Mouse (Mus musculus) testis, postnatal 14 days (tissue): ENCODE results near the gene Wee2.
A peak's percentile ranks its signal among the peaks of the same experiment; 100 is the strongest.

Experiments
- DNase-seq: peaks from one replicate; pipeline ENCODE4 v3.0.0; 2021; ENCODE audit warnings: low spot score

Wee2 gene

DNA sequence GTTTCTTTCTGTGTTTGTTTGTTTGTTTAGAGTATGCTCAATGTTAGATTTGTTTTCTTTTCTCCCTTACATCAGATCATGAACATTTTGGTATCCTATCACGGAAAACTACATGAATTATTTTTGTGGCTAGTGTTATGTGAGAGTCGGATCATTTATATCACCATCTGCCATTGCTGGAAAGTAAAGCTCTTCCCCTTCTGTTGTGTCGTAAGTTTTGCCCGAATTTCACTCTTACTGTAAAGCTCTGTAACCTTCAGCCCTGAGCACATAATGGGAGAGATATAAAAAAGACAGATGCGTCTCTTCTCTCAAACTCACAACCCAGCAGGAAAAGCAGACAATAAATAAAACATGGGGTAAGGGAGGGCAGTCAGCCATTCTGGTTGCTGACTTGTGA is at the start of gene Wee2:
Wee2 (plus strand) TSS at position 153 of the 400 bp plus-strand sequence.
- DNase-seq = no peak

DNA sequence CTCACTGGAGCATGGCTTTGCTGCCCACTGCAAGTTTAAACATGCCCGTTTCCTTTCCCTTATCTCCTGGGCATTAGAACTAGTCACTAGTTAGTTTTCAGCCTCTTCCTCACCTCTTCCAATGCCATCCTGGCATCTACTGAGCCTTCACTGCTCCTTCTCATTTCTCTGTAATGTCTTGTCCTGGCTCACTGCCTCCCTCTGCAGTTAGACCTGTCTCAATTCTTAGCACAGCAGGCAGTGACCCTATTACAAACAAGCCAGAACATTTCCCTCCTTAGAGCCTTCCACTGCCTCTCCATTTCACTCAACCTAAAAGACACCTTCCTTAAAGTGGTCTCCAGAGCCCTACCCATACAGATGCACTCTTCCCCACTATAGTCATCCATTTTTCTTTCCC is 47.9 kb upstream of the Wee2 start:
- no peak for DNase-seq

DNA sequence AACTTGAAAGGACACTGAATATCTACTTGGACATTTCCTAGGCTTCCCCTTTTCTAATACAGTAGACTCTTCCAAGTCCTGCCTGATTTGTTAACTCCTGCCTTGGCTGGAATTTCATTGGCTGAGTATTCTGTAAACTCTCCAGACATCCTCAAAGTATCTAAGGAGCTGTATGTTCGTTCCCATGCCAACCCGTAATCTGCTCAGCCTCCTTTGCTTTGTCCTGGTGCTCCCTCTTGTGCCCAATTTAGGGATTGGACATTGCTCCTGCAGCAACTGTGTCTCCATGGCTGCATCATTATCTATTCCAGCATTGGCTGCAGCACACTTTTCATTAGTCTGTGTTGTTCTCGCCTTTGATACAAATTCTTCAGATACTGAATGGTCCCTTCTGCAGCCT is 45.7 kb upstream of the Wee2 start:
- peak; percentile 48 for DNase-seq

DNA sequence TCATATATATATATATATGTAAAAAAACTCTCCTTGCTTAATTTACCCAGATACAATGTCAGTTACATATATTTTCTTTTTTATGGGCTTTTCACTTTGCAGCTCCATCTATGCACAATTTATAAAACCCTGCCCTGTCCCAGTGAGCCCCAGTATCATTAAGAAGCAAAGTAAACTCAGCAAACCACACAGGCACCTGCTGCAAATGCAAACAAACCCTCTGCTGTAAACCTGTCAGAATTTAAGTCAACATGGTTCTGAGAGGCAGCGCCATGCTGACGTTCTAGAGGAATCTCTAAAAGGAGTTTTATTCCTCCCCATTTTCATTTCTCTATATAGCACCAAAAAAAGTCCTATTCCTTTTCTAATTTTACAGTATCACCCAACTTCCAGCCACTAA is 36.9 kb upstream of the Wee2 start:
- DNase-seq = no peak

DNA sequence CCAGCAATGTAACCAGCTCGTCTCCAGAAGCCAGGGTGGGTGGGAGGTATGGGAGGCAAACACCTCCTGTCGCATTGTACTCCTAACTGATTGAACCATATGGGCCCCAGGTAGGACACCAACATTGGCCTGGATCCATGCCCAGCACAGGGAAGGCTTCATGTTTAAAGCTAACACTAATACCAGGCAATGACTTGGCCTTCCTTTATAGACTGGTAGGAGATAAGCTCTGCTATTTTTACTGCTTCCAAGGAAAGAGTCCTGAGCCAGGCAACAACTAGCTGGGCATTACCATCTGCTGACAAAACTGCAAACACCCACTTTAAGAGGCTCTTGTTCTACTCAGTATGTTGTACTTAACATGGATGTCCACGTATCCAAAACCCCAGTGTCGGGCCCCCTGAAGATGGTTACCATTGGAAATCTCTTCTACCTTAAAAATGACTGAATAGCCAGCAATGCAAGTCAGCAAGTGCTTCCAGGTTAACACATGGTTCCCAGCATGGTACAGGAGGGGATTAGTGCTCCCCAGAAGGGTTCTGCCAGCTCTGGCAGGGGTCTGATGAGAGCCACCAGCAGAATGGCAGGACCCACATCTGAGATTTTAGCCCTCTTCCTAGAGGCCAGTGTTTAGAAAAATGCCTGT is 35.1 kb upstream of the Wee2 start:
- no peak for DNase-seq

DNA sequence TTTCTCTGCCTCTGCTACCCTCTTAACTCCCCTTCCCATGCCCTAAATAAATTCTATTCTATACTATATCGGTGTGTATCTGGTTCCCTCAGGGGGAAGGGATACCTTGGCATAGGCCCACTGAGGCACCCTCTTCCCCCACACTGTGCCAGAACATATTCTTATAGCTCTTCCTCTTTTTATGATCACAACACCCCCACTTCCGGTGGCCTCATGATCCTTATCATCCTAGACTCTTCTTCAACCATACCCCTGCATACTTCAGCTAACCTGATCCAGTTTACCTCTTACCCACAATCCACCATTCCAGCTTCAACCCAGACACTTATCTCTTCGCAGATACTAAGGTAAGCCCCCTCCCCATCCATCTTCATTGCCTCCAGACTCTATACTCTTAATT is 27.8 kb upstream of the Wee2 start:
- no peak for DNase-seq

DNA sequence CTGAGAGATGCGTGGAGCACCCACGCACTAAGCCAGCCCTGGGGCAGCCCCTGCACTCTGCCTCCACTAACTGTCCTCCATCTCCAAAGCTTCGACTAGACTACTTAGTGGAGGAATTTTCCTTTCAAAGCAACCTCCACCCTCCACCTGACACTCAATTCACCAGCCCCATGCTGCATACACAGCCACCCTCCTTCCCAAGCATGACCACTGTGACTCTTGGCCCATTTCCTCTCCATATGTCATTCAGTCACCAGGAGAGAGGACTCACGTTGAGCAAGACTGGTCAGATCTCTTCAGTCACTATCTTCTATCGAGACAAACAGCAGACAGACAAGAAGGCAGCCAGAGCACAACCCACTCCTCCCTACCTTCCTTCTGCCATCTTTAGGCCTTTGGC is 25.8 kb upstream of the Wee2 start:
- no peak for DNase-seq

DNA sequence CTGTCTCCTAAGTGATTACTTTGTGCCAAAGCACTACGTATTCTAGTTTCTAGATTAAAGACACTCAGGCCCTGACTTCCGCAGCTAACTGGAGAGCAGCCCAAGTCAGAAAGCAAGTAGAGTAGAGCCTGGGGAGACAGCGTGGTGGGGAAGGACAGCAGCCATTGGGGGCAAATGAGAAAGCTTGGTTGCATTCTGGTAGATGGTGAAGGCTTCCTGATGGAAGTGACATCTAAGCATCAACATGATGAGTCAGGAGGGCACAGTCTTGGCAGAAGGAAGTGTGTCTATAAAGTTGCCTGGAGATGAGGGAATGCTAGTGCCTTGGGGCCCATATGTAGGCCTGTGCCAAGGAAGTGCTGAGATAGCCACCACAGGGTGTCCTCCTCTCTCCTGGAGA is 25.3 kb upstream of the Wee2 start:
- DNase-seq = no peak

DNA sequence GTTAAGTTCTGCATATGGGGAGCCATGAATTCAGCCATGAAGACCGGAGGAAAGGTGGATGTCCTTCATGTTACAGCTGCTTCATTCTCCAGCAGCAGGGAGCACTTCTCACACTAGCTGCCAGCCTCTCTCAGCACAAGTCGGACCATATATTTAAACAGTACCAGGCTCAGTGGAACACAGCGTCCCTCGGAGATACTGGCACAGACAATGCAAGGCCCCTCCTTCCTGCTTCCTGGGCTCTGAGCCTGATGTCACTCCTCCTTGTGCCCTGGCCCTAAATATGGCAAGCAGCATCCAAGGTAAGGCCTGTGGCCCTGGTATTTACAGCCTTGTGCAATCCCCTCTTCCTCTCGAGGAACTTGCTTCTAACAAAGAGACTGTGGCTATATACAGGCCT is 23.1 kb upstream of the Wee2 start:
- no peak for DNase-seq

DNA sequence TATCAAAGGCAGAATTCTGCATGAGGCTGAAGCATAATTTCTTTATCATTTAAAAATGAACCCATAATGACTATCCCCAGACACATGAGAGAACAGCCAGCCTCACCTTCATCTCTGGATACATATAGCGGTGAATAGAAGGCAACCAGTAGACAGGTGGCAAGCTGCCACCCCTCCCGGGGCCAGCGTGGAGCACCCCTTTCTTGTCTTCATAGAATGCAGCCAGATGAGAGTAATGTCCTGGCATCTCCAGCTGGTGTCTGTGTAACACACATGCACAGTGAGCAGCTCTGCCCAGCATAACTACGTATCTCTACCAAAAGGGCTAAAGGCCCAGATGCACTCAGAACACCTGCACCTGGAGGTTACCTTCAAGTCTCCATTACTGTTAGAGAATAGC is 20.5 kb upstream of the Wee2 start:
- DNase-seq = no peak

DNA sequence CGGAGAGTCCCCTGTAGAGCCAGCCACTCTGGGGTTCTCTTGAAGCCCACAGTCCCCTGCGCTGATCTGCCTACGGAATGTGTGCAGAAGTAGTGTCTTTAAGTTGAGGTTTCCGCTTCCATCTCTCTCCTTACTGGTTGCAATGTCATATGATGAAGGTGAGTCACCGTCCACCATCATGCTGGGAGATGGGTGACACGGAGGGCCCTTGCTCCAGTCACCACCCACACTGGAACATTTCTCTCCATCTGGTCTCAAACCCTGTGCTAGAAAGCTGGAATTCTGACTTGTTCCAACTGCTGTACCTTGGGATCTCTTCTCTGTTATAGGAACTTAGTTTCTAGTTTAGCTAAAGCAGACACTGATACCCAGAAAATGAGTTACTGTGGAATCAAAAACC is 17.8 kb upstream of the Wee2 start:
- DNase-seq = no peak

DNA sequence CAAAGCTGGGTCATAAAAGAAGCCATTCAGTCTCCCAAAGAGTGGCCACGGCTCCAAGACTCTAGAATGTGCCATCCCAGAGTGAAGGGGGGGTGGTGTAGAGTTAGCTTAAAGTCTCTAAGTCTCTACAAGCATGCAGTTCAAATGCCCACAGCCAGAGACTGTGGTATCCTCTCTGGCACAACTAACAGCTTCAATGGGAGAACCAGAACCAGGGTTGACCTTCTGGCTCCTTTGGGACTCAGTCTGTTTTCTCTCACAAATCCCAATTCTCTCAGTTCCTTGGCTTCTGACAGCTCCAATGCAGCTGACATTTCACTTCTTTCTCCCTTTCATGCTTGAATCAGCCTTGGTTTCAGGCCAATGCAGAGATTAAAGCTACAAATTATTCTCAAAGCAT is 15.9 kb upstream of the Wee2 start:
- DNase-seq = no peak

DNA sequence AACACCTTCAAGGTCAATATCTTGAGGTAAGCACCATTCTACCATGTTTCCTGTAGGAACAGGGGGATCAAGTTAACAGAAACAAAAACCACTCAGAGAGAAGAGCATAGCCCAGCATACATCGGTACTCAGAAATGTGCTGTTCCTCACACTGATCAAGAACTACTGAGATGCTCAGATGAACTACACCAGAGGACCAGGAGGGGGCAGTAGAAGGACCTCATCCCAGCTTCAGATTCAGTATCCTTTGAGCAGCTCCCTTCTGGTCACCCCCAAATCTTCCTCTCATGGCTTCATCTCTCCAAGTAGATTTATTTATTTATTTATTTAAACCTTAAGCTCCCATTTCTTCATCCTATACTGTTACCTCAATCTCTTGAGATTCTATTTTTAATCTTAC is 15.1 kb upstream of the Wee2 start:
- DNase-seq = no peak

DNA sequence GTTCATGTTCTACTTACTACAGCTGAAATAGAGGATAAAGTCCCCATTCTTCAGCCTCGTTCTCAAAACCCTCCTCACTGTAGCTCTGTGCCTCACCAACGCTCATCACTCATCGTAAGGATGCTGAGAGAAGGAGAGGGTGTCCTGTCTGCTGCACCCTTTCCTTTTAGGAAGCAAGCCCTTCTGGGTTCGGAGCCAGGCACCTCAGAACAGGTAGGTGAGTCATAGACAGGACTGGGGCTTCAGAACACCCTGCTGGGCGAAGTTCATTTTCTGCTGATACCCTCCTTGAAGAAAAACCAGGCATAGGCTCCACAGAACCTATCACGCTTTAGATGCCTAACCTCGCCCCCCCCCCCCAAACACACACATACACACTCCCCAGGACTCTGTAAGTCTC is 11.4 kb upstream of the Wee2 start:
- DNase-seq = no peak

DNA sequence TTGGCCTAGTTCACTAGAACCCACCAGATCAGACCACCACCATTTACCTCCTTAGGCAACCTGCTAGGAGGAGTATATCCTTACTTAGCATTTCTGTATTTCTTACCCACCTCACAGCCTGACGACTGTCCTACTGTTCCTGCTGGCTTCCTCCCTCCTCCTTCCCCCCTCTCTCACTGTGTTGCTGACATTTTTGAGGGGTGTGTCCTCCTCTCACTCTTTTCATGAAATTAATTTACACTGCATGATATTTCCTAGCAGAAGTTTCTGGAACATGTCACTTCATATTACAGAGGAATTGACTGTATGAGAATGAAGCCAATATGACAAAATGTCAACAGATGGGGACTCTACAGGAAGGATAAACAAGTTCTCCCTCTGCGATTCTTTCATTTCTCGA is 10.2 kb upstream of the Wee2 start:
- DNase-seq = no peak

DNA sequence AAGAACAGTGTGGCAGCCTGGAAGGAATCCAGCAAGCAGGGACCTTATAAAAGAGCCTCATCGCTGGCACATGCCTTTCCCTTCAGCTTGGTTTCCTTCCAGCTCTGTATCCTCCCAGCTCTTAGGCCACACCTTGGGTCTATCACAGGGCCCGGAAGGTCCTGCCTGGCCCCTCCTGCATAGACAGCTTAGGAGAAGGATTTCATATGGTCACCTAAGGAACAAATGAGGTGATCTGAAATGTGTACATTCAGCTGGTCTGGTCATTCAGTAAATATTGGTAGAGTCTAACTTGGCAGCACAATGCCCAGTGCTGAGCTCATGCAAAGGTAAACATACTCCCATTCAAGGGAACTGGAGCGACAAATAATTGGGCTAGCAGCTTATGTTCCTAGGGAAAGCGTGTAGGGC is 9.4 kb upstream of the Wee2 start:
- DNase-seq = no peak

DNA sequence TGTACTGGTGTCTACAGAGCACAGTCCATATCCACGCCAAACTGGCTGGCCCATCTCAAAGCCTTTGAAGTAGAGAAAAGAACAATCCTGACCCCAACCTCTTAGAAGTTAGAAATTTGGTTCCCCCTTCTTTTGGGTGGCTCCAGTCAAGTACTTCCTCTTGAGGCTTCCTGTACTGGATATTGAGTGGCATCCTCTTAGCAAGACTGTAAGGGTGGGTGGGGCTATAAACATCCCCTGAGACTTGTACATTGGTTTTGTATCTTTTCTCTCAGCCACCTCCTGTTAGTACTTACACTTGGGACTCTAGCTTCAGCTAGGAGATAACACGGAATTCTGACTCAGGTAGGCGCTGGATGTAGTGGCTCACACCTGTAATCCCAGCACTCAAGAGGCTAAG is 8.6 kb upstream of the Wee2 start:
- DNase-seq = no peak

DNA sequence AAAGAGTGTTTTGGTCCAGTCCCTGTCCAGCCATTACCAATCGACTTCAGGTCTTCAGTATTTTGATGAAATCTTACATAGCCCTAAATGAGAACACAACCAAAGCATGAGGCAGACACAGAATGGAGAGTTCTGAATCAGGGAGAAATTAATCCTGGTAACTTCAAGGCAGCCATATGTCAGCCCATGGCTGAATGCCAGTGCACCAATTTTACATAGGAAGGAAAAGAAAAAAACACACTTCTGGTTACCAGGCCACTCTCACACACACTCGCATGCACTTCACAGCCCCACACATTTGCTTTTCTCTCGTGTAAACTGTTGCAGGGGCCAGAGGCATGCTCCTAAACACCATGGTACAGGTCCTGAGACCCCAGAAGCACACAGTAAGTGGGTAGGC is 8.0 kb upstream of the Wee2 start:
- no peak for DNase-seq

DNA sequence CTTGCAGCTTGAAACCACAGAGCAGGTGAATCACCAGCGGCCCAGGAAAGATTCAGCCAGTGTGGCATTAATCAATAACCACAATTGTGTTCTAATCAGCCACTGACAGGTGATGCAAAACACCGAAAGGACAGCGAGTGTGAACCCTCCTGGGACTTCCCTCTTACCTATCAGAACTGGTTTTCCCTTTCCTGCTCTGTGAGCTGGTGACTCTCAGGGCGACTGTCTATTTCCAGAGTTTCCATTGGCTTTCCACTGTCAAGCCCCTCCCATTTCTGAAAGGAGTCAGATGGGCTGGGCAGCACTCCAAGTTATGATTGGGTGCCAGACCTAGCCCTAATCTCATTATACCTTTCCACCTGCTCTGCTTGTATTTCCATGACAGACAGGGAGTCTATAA is 7.5 kb upstream of the Wee2 start:
- DNase-seq = no peak

DNA sequence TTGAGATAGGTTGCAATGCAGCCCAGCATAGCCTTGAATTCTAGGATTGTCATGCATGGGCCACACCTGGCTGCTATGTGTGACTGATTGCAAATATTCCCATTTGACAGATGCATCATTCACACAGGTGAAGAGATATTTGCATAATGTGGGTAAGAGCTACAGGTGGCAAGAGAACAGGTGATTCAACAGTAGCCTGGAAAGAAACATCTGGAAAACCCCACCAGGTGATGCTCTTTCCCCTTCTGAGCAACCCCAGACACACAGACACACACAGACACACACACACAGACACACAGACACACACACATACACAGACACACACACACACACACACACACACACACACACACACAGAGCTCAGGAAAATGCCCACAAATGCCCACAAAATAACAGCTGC is 7.1 kb upstream of the Wee2 start:
- DNase-seq = no peak

DNA sequence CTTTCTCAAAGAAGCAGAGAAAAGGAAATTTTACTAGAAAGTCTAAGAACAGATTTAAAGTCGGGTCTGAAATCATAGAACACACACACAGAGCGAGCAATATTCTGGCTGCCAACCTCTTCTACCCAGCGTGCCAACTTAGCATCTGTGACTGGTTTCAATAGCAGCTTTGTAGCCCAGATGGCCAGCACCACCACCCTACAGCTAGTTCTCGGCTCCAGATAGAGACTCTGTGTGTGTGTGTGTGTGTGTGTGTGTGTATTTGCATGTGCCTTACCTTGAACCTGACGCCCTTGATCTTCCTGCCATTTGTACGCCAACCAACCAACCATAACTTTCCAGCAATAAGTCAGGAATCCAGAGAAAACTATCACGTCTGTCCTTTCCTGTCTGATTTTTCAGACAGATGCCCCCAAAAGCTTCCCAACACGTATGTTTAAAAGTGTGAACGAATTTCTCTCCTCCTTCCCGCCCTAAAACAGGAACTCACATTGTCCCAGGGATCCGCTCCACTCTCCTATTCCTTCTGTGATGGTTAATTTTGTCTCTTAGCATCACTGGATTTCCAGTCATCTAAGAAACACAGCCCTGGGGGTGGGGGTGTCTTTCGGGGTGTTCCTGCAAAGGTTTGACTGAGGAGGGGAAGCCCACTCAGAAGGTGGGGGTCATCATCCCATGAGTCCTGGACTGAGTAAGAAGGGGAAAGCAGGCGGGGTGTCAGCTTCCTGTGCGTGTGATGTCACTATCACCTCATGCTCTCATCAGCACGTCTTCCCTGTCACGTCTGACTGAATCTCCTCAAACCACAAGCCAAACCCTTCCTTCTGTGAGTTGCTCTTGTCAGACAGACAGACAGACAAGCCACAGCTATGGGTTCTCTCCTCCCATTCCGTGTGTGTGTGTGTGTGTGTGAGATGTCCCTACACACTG is 6.3 kb upstream of the Wee2 start:
- DNase-seq = no peak

DNA sequence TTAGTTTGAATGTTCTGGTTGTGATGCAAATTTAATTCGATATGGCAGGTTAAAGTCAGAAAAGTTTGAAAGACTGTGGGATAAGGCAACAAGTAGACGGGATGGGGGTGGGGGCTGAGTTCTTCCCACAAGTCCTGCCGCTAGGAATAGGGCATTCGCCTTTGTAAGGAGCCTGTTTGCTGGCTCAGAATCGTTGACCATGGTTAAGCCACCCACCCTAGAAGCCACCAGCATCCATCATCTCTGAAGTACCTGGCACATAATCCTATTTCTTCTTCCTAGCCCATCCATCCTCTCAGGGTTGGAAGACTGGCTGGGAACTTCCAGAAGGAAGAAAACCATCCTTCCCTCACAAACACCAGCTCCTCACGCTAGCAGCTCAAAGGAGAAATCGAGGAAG is 4.2 kb upstream of the Wee2 start:
- DNase-seq = no peak

DNA sequence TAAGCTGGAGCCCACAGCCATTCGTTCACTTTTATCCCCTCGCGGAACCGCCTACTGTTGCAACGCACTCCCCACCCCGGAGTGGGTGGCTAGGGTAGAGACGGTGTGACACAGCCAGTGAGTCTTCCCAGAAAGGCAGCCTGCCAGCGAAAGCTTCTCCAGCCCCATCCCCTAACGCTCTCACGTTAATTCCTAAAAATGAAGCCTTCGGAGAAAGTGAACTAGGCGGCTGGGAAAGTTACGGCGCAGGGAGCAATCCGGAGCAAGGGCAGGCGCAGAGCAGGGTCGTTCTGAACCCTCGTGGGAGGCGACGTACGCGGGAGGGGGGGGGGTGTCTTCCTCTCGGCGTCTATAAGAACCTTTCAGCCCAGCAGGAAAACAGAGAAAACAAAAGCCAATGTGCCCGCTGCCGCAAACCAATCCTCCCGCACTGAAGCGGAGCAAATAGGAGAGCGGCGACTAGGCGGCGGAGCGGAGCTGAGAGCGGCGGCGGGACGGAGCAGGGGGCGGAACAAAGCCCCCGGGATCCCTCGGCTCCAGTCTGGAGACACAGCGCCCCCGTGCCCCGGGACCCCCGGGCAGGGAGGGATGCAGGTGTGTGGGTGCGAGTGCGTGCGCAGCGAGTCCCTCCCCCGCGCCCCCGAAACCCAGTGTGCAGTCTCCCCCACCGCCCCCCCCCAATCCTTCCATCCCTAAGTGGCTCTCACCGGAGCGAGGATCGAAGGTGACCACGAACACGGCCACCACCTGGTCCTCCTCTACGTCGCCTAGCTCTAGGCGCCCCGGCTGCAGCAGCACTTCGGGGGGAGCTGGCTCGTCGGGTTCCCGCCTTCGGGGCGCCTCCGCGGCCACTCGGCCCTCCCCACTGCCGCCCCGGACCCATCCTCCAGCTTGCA is 3.5 kb upstream of the Wee2 start:
- DNase-seq = peak; percentile 33
